Mouse (Mus musculus): ENCODE measurements at regions not wholly inside any gene's neighbourhood (a gene's known extent, or its start where the extent isn't known, plus 50 kb on each side); places are given as distances from the start of the nearest gene placed in this dataset.

DNA sequence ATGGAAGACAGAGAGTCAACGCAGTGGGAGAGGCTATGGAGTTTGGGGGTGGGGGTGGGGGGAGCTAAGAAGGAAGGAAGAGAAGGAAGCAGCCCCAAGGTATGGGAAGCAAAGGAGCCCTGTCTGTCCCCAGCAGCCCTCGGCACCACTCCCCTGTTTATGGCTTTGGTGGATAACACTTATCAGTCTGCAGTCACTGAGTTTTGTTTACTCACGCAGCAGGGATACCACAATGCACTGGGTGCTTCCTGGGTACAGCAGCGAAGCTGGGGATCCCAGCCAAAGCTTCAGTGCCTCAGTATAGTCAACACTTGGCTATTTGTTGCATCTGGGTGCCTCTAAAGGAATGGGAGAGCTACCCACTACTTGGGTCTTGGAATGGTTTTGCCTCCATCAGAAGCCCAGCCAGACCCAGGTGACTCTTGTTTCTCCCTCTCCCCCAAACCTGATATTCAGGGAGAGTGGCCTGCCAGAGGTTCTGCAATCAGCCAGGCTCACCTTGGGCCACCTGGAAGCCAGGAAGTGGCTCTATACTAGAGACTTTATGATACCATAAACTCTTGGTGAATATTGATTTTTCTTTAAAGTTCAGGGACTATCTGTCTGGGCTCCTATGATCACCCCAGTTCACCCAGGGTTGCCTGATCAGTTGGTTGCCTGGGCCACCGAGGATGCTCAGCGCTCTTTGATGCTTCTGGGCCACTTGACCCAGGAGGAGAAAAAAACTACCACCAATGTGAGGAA lies 74.5 kb upstream of the Dio3 start:
- no peak overlapping the region for H3K27ac ChIP-seq (replicated peaks)
- H3K36me3 ChIP-seq: no peaks in the 10 kb centered on the region
- no peak overlapping the region for H3K9ac ChIP-seq
- H3K4me3 ChIP-seq: no peak overlapping the region
- ATAC-seq (ENCODE audit: low FRiP score, low read depth): no peak
- H3K4me2 ChIP-seq: no peak overlapping the region
- 0 out of 2 replicates have a peak, but pooled peaks cover 3% of the 10 kb centered on the region for H3K27me3 ChIP-seq
- H3K9me3 ChIP-seq: no peaks in the 10 kb centered on the region
- H3K4me1 ChIP-seq (replicated peaks): peaks cover 13% of the 10 kb centered on the region; the same call in 1 of the 2 replicates
- WGBS: 83% methylated on average over 6 of the region's 6 CpGs

DNA sequence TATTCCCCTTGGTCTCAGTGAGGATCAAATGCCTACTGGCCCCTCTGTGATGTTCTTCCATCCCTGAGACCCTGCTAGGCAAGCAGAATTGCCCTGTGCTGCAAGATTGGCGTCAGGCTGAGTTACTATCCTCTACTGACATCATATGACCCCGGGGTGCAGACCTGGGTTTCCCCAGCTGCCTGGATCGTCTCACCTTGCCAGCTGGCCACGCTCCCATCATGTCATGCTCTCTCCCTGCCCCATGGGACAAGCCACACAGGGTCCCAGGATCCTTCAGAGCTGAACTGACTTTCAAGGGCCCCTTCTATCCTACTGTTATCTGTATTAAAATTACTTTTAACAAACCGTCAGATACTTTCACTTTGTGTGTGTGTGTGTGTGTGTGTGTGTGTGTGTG lies 72.6 kb upstream of the Dio3 start:
- ATAC-seq (ENCODE audit: low FRiP score, low read depth): no peak
- H3K4me3 ChIP-seq: no peak overlapping the region
- H3K27me3 ChIP-seq: 0 out of 2 replicates have a peak, but pooled peaks cover 3% of the 10 kb centered on the region
- 64% methylated on average over 5 of the region's 5 CpGs for WGBS
- H3K9ac ChIP-seq: no peak overlapping the region
- H3K4me2 ChIP-seq: no peak overlapping the region
- no peaks in the 10 kb centered on the region for H3K36me3 ChIP-seq
- no peak overlapping the region for H3K27ac ChIP-seq (replicated peaks)
- peaks cover 13% of the 10 kb centered on the region; the same call in 1 of the 2 replicates for H3K4me1 ChIP-seq (replicated peaks)
- H3K9me3 ChIP-seq: no peaks in the 10 kb centered on the region

- H3K9ac ChIP-seq: no peak overlapping the region
- H3K27me3 ChIP-seq: 0 out of 2 replicates have a peak, but pooled peaks cover 3% of the 10 kb centered on the region
- no peaks in the 10 kb centered on the region for H3K9me3 ChIP-seq
- WGBS: 30% methylated on average over 6 of the region's 6 CpGs
- H3K27ac ChIP-seq (replicated peaks): no peak overlapping the region
- no peak for ATAC-seq (ENCODE audit: low FRiP score, low read depth)
- peaks cover 13% of the 10 kb centered on the region; the same call in 1 of the 2 replicates for H3K4me1 ChIP-seq (replicated peaks)
- no peaks in the 10 kb centered on the region for H3K36me3 ChIP-seq
- no peak overlapping the region for H3K4me3 ChIP-seq
- H3K4me2 ChIP-seq: no peak overlapping the region
Measured at GRCm38 (mm10) chr12:110206812-110207211, 72.1 kb upstream of the Dio3 start.

DNA sequence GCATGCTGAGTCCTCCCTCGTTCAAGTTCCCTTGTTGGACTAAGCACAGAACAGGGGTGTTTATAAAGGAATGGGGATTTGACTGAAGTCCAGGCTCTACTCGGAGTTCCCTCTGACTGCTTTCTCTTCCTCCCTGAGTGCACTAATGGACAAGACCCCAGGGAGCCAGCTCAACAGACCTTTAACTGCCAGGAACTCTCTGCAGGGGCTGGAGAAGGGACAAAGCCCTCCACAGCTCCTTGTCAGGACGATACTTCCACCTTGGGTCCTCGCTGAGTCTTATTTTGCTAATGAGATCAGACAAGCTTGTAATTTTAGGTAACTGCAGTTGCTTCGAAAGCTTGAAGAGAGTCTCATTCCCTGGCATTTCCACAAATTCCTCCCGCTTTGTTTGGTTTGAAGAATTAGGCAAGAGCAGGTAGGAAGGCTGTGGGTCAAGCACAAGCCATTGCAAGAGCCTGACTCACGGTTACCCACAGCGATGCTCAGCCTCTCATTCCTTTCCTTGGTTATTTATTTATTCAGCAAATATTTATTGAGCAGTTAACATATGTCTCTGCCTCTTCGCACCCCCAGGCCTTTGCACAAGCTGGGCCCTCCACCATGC lies 71.5 kb upstream of the Dio3 start:
- ATAC-seq (ENCODE audit: low FRiP score, low read depth): no peak
- Histone ChIP-seq H3K4me1 (replicated peaks) (peaks cover 13% of the 10 kb centered on the region; the same call in 1 of the 2 replicates), H3K4me3 (no peak overlapping the region), H3K36me3 (no peaks in the 10 kb centered on the region), H3K27me3 (0 out of 2 replicates have a peak, but pooled peaks cover 3% of the 10 kb centered on the region), H3K27ac (replicated peaks) (no peak overlapping the region), H3K9ac (no peak overlapping the region), H3K9me3 (no peaks in the 10 kb centered on the region), H3K4me2 (no peak overlapping the region)
- WGBS: 35% methylated on average over 9 of the region's 9 CpGs

- no peak overlapping the region for H3K4me2 ChIP-seq
- ATAC-seq (ENCODE audit: low FRiP score, low read depth): no peak
- 82% methylated on average over 4 of the region's 4 CpGs for WGBS
Measured at GRCm38 (mm10) chr12:110212716-110213115, 66.2 kb upstream of the Dio3 start.

DNA sequence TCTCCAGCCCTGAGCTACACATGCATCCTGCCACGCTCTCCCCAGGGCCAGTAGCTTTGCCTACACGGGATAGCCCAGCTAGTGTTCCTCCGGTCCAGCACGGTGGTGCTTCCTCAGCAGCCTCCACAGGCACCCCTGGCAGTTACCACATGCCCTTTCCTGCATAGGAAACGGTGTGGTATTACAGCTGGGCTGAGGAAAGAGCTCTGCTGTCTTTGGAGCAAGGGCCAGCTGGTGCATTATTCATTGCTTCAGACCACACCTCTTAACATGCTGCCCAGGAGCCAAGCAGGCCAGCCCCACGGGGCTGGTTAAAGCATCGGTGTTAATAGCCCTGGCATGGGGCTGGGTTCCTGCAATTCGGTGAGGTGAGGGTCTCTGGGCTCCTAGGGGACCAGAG lies 64.0 kb upstream of the Dio3 start:
- 42% methylated on average over 8 of the region's 8 CpGs for WGBS
- H3K9ac ChIP-seq: no peak overlapping the region

More at GRCm38 (mm10) chr12:110212716-110213115, 66.2 kb upstream of the Dio3 start:
- H3K27ac ChIP-seq (replicated peaks): no peak overlapping the region
- H3K9ac ChIP-seq: no peak overlapping the region
- 0 out of 2 replicates have a peak, but pooled peaks cover 3% of the 10 kb centered on the region for H3K27me3 ChIP-seq
- H3K36me3 ChIP-seq: no peaks in the 10 kb centered on the region
- H3K4me1 ChIP-seq (replicated peaks): no peaks in the 10 kb centered on the region
- H3K4me3 ChIP-seq: no peak overlapping the region
- no peaks in the 10 kb centered on the region for H3K9me3 ChIP-seq

DNA sequence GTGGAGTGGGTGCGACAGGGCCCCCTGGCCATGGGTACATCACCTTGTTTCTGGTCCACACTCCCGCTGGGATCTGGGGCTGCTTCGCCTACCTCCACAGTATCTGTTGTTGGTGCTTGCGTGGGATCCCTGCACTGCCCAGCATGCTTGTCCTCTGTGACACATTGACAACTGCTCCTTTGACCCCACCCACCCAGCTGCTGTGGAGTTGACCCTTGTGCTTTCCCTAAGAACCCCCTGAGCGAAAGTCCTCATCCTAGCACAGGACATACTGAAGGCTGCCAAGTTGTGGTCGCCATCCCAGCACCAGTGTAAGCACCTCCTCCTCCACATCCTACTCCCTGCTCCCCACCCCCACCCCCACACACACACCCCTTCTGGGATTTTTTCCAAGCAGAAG lies 63.6 kb upstream of the Dio3 start:
- no peak overlapping the region for H3K4me2 ChIP-seq
- no peak overlapping the region for H3K4me3 ChIP-seq
- no peaks in the 10 kb centered on the region for H3K4me1 ChIP-seq (replicated peaks)
- WGBS: 78% methylated on average over 6 of the region's 6 CpGs
- no peak overlapping the region for H3K27ac ChIP-seq (replicated peaks)
- no peaks in the 10 kb centered on the region for H3K27me3 ChIP-seq
- no peaks in the 10 kb centered on the region for H3K9me3 ChIP-seq
- no peak for ATAC-seq (ENCODE audit: low FRiP score, low read depth)
- no peak overlapping the region for H3K9ac ChIP-seq
- H3K36me3 ChIP-seq: no peaks in the 10 kb centered on the region

More for the DNA sequence above, 64.0 kb upstream of the Dio3 start:
- Histone ChIP-seq H3K27me3 (no peaks in the 10 kb centered on the region), H3K4me3 (no peak overlapping the region), H3K9me3 (no peaks in the 10 kb centered on the region), H3K27ac (replicated peaks) (no peak overlapping the region), H3K4me2 (no peak overlapping the region), H3K4me1 (replicated peaks) (no peaks in the 10 kb centered on the region), H3K36me3 (no peaks in the 10 kb centered on the region)
- no peak for ATAC-seq (ENCODE audit: low FRiP score, low read depth)

DNA sequence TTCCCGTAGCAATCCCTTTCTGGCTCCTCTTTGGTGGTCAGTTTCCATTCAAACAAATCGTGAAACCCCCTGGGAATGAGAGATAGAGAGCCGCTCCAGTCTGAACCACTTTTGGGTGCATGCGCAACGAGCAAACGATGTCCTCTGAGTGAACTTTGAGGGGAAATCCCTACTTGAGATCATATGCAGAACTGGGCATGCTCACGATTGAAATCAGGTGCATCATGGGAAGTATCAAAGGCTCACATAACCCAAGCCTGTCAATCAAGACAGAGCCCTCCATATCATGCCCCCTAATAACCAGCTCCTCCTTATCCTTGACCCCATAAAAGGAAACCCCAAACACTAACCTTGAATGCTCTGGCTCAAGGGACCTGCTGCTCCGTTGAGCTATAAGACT lies 59.1 kb upstream of the Dio3 start:
- ATAC-seq (ENCODE audit: low FRiP score, low read depth): no peak
- Histone ChIP-seq H3K4me3 (no peak overlapping the region), H3K4me1 (replicated peaks) (no peaks in the 10 kb centered on the region), H3K27ac (replicated peaks) (no peak overlapping the region), H3K9ac (no peak overlapping the region), H3K27me3 (no peaks in the 10 kb centered on the region), H3K9me3 (no peaks in the 10 kb centered on the region), H3K36me3 (no peaks in the 10 kb centered on the region), H3K4me2 (no peak overlapping the region)
- 91% methylated on average over 8 of the region's 8 CpGs for WGBS

GRCm38 (mm10) chr12:110220516-110220915 lies 58.4 kb upstream of the Dio3 start:
- H3K9ac ChIP-seq: no peak overlapping the region
- no peak for ATAC-seq (ENCODE audit: low FRiP score, low read depth)
- no peak overlapping the region for H3K4me2 ChIP-seq
- no peaks in the 10 kb centered on the region for H3K4me1 ChIP-seq (replicated peaks)
- no peak overlapping the region for H3K4me3 ChIP-seq
- H3K27me3 ChIP-seq: no peaks in the 10 kb centered on the region
- WGBS: 67% methylated on average over 8 of the region's 8 CpGs
- H3K27ac ChIP-seq (replicated peaks): no peak overlapping the region
- H3K36me3 ChIP-seq: no peaks in the 10 kb centered on the region
- H3K9me3 ChIP-seq: no peaks in the 10 kb centered on the region

- no peak overlapping the region for H3K4me3 ChIP-seq
- WGBS: 55% methylated on average over 4 of the region's 4 CpGs
- no peaks in the 10 kb centered on the region for H3K9me3 ChIP-seq
- no peak overlapping the region for H3K9ac ChIP-seq
- H3K4me2 ChIP-seq: no peak overlapping the region
- H3K27ac ChIP-seq (replicated peaks): no peak overlapping the region
- H3K36me3 ChIP-seq: no peaks in the 10 kb centered on the region
- no peaks in the 10 kb centered on the region for H3K4me1 ChIP-seq (replicated peaks)
- no peaks in the 10 kb centered on the region for H3K27me3 ChIP-seq
- ATAC-seq (ENCODE audit: low FRiP score, low read depth): no peak
Measured at GRCm38 (mm10) chr12:110221184-110221583, 57.7 kb upstream of the Dio3 start.

DNA sequence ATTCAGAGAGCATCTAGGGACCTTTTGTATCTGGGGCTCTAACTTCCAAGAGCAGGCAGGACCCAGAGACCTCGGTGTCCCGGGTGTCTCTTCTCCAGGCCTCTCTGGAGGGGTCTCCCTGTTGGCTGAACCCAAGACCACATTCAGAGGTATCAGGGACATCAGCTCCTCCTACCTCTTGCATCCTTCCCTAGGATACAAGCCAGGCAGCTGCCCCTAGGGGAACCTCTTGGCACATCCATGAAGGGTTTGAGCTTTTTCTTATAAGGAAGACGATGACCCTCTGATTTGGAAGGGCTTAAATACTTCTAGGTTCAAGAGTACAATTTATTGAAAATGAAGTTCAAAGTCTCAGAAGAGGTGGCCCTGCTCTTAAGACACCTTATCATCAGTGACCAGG lies 57.2 kb upstream of the Dio3 start:
- H3K4me2 ChIP-seq: no peak overlapping the region
- H3K4me1 ChIP-seq (replicated peaks): no peaks in the 10 kb centered on the region
- no peak overlapping the region for H3K4me3 ChIP-seq
- no peaks in the 10 kb centered on the region for H3K9me3 ChIP-seq
- H3K9ac ChIP-seq: no peak overlapping the region
- no peaks in the 10 kb centered on the region for H3K36me3 ChIP-seq
- 62% methylated on average over 3 of the region's 3 CpGs for WGBS
- no peak for ATAC-seq (ENCODE audit: low FRiP score, low read depth)
- no peak overlapping the region for H3K27ac ChIP-seq (replicated peaks)
- H3K27me3 ChIP-seq: no peaks in the 10 kb centered on the region

DNA sequence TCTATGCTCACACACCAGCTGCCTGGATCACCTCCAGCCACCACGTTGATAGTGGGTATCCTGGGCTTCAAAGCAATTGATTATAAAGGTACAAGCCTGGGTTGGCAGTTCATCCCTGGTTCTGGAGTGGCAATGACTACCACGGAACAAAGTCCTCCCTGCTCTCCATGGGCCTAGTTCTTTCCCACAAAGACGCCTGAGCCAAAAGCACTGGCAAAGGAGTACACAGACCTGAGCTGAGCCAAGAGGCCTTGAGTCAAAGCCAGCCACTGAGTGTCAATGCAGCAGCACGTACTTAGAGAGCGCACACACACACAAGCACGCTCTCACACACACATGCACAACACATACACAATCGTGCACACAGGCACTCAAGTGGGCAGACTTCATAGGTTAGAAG lies 54.6 kb upstream of the Dio3 start:
- no peaks in the 10 kb centered on the region for H3K27me3 ChIP-seq
- H3K4me2 ChIP-seq: no peak overlapping the region
- no peaks in the 10 kb centered on the region for H3K9me3 ChIP-seq
- H3K36me3 ChIP-seq: no peaks in the 10 kb centered on the region
- no peak overlapping the region for H3K27ac ChIP-seq (replicated peaks)
- H3K4me3 ChIP-seq: no peak overlapping the region
- ATAC-seq (ENCODE audit: low FRiP score, low read depth): no peak
- 82% methylated on average over 7 of the region's 7 CpGs for WGBS
- H3K9ac ChIP-seq: no peak overlapping the region
- H3K4me1 ChIP-seq (replicated peaks): no peaks in the 10 kb centered on the region

Measured in hindbrain, embryonic 15.5 days (tissue).